Mouse (Mus musculus) lung, embryonic 16.5 days (tissue): ENCODE measurements at regions not wholly inside any gene's neighbourhood (a gene's known extent, or its start where the extent isn't known, plus 50 kb on each side); places are given as distances from the start of the nearest gene placed in this dataset.
"Not testable (repeated sequence)": the region's sequence is repeated elsewhere in the genome, so short reads cannot be mapped to it uniquely, and the experiment has no call there.

Experiments used
- ATAC-seq: fragments of 200-750 bp; cut with Nextera tagmentation; 2 replicates; pipeline ENCODE4 v1.8.0; 2017; ENCODE audit warnings: low read depth, mild to moderate bottlenecking, moderate library complexity
- H3K27ac ChIP-seq: fragments of 300-500 bp; sonication (generic); 2 replicates; pipeline ENCODE4 v1.5.1; 2014; ENCODE audit warnings: mild to moderate bottlenecking, control low read depth, low read length
- H3K27me3 ChIP-seq: fragments of 300-500 bp; sonication (generic); 2 replicates; pipeline ENCODE4 v1.6.1; 2014; ENCODE audit warnings: low read depth, low read length, mixed read lengths; ENCODE audit not compliant: control insufficient read depth, insufficient read depth
- H3K36me3 ChIP-seq: fragments of 300-500 bp; sonication (generic); 2 replicates; pipeline ENCODE4 v1.6.1; 2014; ENCODE audit warnings: low read length; ENCODE audit not compliant: control insufficient read depth, insufficient read depth
- H3K4me1 ChIP-seq: fragments of 300-500 bp; sonication (generic); replicated peaks from 2 replicates; pipeline ENCODE4 v1.6.1; 2014; ENCODE audit warnings: low read length, mixed read lengths; ENCODE audit not compliant: control insufficient read depth, insufficient read depth
- H3K4me2 ChIP-seq: fragments of 300-500 bp; sonication (generic); 2 replicates; pipeline ENCODE4 v1.6.1; 2014; ENCODE audit warnings: low read depth, low read length, control low read depth
- H3K4me3 ChIP-seq: fragments of 300-500 bp; sonication (generic); 2 replicates; pipeline ENCODE4 v1.5.1; 2014; ENCODE audit warnings: mild to moderate bottlenecking, low read length, control low read depth
- H3K9ac ChIP-seq: fragments of 300-500 bp; sonication (generic); 2 replicates; pipeline ENCODE4 v1.6.1; 2014; ENCODE audit warnings: low read length, control low read depth
- H3K9me3 ChIP-seq: fragments of 300-500 bp; sonication (generic); 2 replicates; pipeline ENCODE4 v1.6.1; 2016; ENCODE audit warnings: low read length; ENCODE audit not compliant: control insufficient read depth
- WGBS: fragments of 180-500 bp; shearing (Covaris S2); extraction: QIAGEN DNeasy Blood & Tissue Kit; methylation state at CpG from one replicate; pipeline ENCODE4 v1.1.7; 2014; 5-methylcytosine and 5-hydroxymethylcytosine counted together

- H3K27ac ChIP-seq, result peak overlapping the region; percentile 64
- H3K9ac ChIP-seq, result no peak overlapping the region
- no peaks in the 10 kb centered on the region for H3K27me3 ChIP-seq
- H3K4me3 ChIP-seq, result no peak overlapping the region
- peak; percentile 98 for ATAC-seq
- H3K4me2 ChIP-seq, result no peak overlapping the region
- no peaks in the 10 kb centered on the region; the same call in 1 of the 2 replicates for H3K4me1 ChIP-seq
- H3K9me3 ChIP-seq, result no peaks in the 10 kb centered on the region
- no peaks in the 10 kb centered on the region for H3K36me3 ChIP-seq
- WGBS, result 28% methylated on average over 4 of the region's 4 CpGs
These were observed 51.3 kb downstream of the Gm21897 start for GRCm38 (mm10) chr16:15368383-15369163.

GRCm38 (mm10) chr16:15372844-15373243, 55.6 kb downstream of the Gm21897 start:
- Histone ChIP-seq H3K4me1 (no peaks in the 10 kb centered on the region; the same call in 1 of the 2 replicates), H3K4me3 (no peak overlapping the region), H3K36me3 (no peaks in the 10 kb centered on the region), H3K27me3 (no peaks in the 10 kb centered on the region), H3K9ac (no peak overlapping the region), H3K27ac (no peak overlapping the region), H3K4me2 (no peak overlapping the region), H3K9me3 (no peaks in the 10 kb centered on the region)
- ATAC-seq, result no peak
- 0% methylated on average over 1 of the region's 1 CpGs for WGBS

GRCm38 (mm10) chr16:15373961-15374360, 56.7 kb downstream of the Gm21897 start:
- no peak overlapping the region for H3K9ac ChIP-seq
- no peak overlapping the region for H3K4me2 ChIP-seq
- WGBS, result 36% methylated on average over 1 of the region's 1 CpGs
- H3K4me3 ChIP-seq, result no peak overlapping the region
- H3K36me3 ChIP-seq, result no peaks in the 10 kb centered on the region
- H3K9me3 ChIP-seq, result no peaks in the 10 kb centered on the region
- no peak overlapping the region for H3K27ac ChIP-seq
- no peaks in the 10 kb centered on the region for H3K27me3 ChIP-seq
- H3K4me1 ChIP-seq, result no peaks in the 10 kb centered on the region; the same call in 1 of the 2 replicates
- ATAC-seq, result no peak

- Histone ChIP-seq H3K9me3 (no peaks in the 10 kb centered on the region), H3K9ac (no peak overlapping the region), H3K36me3 (no peaks in the 10 kb centered on the region), H3K4me1 (peaks cover 16% of the 10 kb centered on the region), H3K4me2 (no peak overlapping the region), H3K4me3 (no peak overlapping the region), H3K27ac (peak overlapping the region; percentile 92), H3K27me3 (no peaks in the 10 kb centered on the region)
- 18% methylated on average over 3 of the region's 3 CpGs for WGBS
- ATAC-seq, result peak; percentile 65
These were observed 68.4 kb downstream of the Gm21897 start for GRCm38 (mm10) chr16:15385557-15386240.

GRCm38 (mm10) chr16:15386241-15386574, 69.0 kb downstream of the Gm21897 start:
- WGBS, result 3% methylated on average over 1 of the region's 1 CpGs

GRCm38 (mm10) chr16:15389892-15390291, 72.6 kb downstream of the Gm21897 start:
- Histone ChIP-seq H3K36me3 (no peaks in the 10 kb centered on the region), H3K27ac (peak overlapping the region; percentile 75)
- 24% methylated on average over 1 of the region's 1 CpGs for WGBS

More at GRCm38 (mm10) chr16:15386241-15386574, 69.0 kb downstream of the Gm21897 start:
- no peak overlapping the region for H3K4me3 ChIP-seq
- peaks cover 16% of the 10 kb centered on the region for H3K4me1 ChIP-seq
- H3K27me3 ChIP-seq, result no peaks in the 10 kb centered on the region
- no peaks in the 10 kb centered on the region for H3K9me3 ChIP-seq
- no peak overlapping the region for H3K9ac ChIP-seq
- peak overlapping the region; percentile 91 for H3K27ac ChIP-seq
- peak; percentile 83 for ATAC-seq
- no peak overlapping the region for H3K4me2 ChIP-seq
- no peaks in the 10 kb centered on the region for H3K36me3 ChIP-seq

GRCm38 (mm10) chr16:15430352-15430751, 113.1 kb downstream of the Gm21897 start:
- Histone ChIP-seq H3K9ac (no peak overlapping the region), H3K27ac (no peak overlapping the region), H3K4me3 (no peak overlapping the region), H3K36me3 (no peaks in the 10 kb centered on the region), H3K27me3 (no peaks in the 10 kb centered on the region), H3K4me1 (no peaks in the 10 kb centered on the region), H3K4me2 (no peak overlapping the region), H3K9me3 (no peaks in the 10 kb centered on the region)
- WGBS, result 58% methylated on average over 3 of the region's 3 CpGs
- ATAC-seq, result no peak

More at GRCm38 (mm10) chr16:15389892-15390291, 72.6 kb downstream of the Gm21897 start:
- Histone ChIP-seq H3K9ac (no peak overlapping the region), H3K4me2 (no peak overlapping the region), H3K27me3 (no peaks in the 10 kb centered on the region), H3K4me1 (peaks cover 15% of the 10 kb centered on the region), H3K4me3 (no peak overlapping the region), H3K9me3 (no peaks in the 10 kb centered on the region)
- ATAC-seq, result peak; percentile 92

GRCm38 (mm10) chr16:15432681-15433080, 115.4 kb downstream of the Gm21897 start:
- no peaks in the 10 kb centered on the region for H3K27me3 ChIP-seq
- H3K9ac ChIP-seq, result no peak overlapping the region
- H3K4me3 ChIP-seq, result no peak overlapping the region
- H3K9me3 ChIP-seq, result no peaks in the 10 kb centered on the region
- H3K27ac ChIP-seq, result no peak overlapping the region
- no peaks in the 10 kb centered on the region for H3K4me1 ChIP-seq
- H3K4me2 ChIP-seq, result no peak overlapping the region
- H3K36me3 ChIP-seq, result no peaks in the 10 kb centered on the region
- no peak for ATAC-seq

GRCm38 (mm10) chr16:15462856-15463255, 145.6 kb downstream of the Gm21897 start:
- not testable (repeated sequence) for H3K36me3 ChIP-seq, H3K27ac ChIP-seq, ATAC-seq, H3K27me3 ChIP-seq, H3K9ac ChIP-seq, H3K9me3 ChIP-seq, H3K4me3 ChIP-seq, H3K4me2 ChIP-seq, H3K4me1 ChIP-seq
